Mouse (Mus musculus): ENCODE data around the gene Gzmk. TPM values are rescaled to one million over a fixed set of nuclear protein-coding genes. Genes with fewer than 3 reads are reported as not detected.
A peak's percentile ranks its signal among the peaks of the same experiment; 100 is the strongest.
"Not testable (repeated sequence)": the region's sequence is repeated elsewhere in the genome, so short reads cannot be mapped to it uniquely, and the experiment has no call there.

Gene Gzmk
- not detected in 2 replicates for total RNA-seq (2017)

- ATAC-seq (replicated peaks in 1 of 2; ENCODE audit: insufficient read depth in 1 of 2, low FRiP score in 2 of 2, low TSS enrichment in 1 of 2, low read depth in 1 of 2, poor library complexity in 2 of 2, severe bottlenecking in 2 of 2), result peak in 1 of 2 experiments; percentile 45; a peak in 1 of 4 replicates
Measured at GRCm38 (mm10) chr13:113225811-113226210, at the start of gene Gzmk. Gene Gzmk, minus strand, starts transcription at chr13:113225908.

DNA sequence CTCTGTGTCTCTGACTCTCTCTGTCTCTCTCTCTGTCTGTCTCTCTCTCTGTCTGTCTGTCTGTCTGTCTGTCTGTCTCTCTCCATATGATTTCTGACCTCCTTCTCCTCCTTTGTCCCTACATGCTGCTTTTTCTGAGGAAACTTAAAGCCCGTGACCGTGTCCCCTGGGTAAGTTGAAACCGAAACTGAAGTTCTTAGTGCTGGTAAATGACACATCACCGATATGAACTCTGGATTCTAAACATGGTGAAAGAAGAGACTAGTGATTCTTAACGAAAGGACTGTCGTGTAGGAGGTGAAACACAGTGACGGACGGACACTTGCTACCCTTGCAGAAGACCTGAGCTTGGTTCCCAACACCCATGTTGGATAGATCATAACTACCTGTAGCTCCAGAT lies 45.5 kb upstream of the Gzmk start:
- no peak for ATAC-seq (replicated peaks in 1 of 2; ENCODE audit: insufficient read depth in 1 of 2, low FRiP score in 2 of 2, low TSS enrichment in 1 of 2, low read depth in 1 of 2, poor library complexity in 2 of 2, severe bottlenecking in 2 of 2)

DNA sequence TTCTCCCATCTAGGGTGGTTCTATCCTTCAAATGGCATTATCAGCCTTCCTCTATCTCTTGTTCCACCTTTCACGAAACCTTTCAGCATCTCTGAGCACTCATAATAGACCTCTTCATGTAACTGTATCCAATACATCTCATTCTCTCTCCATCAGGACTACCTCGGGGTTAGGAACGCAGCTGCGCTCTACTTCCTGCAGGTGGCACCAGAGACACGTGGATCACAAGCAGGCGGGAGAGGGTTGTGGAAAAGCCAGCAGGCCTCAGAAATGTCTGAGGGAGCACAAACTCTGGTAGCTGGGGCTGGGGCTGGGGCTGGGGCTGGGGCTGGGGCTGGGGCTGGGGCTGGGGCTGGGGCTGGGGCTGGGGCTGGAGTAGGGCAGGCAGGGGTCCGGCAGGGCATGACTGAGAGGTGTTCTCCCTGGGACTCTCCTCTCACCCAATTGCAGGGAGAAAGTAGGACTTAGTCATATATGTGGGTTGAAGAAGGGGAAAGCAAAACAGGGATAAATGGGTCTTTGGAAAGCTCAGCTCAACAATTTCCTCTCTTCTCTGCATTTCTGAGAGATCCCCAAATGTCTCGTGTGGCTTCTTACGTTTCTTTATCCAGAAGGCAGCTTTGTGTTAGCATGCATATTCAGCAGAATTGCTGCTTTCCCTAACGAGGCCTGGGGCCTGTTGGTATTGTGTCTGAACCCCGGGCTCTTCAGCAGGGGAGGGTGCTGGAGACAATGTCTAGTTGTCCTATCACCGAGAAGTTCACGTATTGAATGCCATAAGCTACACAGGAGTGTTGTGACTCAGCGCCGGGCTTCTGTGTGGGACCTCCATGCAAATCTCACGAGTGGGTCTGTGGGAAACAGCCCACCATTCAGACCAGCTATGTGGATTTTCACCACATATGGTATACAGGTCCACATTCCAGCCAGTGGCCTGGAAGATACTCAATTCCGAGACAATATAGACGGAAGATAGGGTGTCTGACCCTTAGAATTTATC lies 44.4 kb upstream of the Gzmk start:
- peak; percentile 57 to 70 for ATAC-seq (replicated peaks in 1 of 2; ENCODE audit: insufficient read depth in 1 of 2, low FRiP score in 2 of 2, low TSS enrichment in 1 of 2, low read depth in 1 of 2, poor library complexity in 2 of 2, severe bottlenecking in 2 of 2)

GRCm38 (mm10) chr13:113267204-113267603 lies 41.5 kb upstream of the Gzmk start:
- ATAC-seq (replicated peaks in 1 of 2; ENCODE audit: insufficient read depth in 1 of 2, low FRiP score in 2 of 2, low TSS enrichment in 1 of 2, low read depth in 1 of 2, poor library complexity in 2 of 2, severe bottlenecking in 2 of 2), result peak; percentile 87 to 94

DNA sequence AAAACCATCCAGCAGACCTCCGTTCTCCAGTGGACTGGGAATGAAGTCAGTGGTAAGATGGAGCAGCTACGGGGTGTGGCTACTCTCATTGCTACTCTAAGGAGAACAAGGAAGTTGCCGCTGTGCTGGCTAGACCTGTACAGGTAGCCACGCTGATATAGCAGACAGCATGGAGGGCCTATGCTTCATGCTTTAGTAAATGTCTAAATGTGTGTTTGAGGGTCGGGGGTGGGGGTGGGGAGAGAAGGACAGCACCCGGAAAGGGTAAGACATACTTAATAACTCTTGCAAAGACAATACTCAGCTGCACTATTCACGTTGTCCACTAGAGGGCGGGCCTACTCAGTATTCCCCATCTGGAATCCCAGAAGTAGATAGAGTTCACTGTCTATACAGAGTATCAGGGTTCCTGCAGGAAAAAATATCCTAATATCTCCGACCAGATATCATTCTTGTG lies 40.8 kb upstream of the Gzmk start:
- ATAC-seq (replicated peaks in 1 of 2; ENCODE audit: insufficient read depth in 1 of 2, low FRiP score in 2 of 2, low TSS enrichment in 1 of 2, low read depth in 1 of 2, poor library complexity in 2 of 2, severe bottlenecking in 2 of 2), result no peak; a peak in 1 of 4 replicates

DNA sequence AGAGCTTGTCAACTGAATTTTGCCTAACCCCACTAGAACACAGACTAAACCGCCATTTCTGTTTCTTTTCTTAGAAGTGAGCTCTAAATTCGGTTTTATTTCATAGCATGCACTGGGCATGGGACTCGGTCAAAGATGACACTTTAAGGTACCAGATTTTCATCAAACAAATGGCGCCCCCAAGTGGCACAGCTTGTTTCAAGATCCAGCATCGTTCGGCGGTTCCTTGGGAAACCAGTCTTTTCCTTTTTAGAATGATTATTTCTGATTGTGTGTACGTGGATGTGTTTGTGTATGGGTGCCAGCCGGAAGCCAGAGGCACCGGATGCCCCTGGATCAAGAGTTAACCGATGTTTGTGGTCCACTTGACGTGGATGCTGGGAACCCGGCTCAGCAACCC lies 39.5 kb upstream of the Gzmk start:
- no peak for ATAC-seq (replicated peaks in 1 of 2; ENCODE audit: insufficient read depth in 1 of 2, low FRiP score in 2 of 2, low TSS enrichment in 1 of 2, low read depth in 1 of 2, poor library complexity in 2 of 2, severe bottlenecking in 2 of 2)

DNA sequence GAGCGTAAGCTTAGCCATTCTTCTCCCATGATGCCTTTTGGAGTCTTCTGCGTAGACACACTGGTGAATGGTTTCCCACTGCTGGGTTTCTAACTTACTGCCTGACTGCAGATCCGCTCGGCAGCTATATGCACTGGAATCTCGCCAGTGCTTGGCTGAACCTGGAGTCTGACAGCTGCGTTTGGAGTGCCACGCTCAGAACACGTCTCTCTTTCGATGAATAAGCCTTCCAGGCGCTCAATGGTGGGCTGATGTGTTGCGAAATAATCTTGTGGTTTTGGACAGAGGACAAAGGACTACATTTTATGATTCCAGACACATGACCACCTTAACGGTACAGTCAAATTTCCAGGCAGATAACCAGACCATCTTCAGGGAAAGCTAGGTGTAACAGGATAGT lies 37.1 kb upstream of the Gzmk start:
- no peak for ATAC-seq (replicated peaks in 1 of 2; ENCODE audit: insufficient read depth in 1 of 2, low FRiP score in 2 of 2, low TSS enrichment in 1 of 2, low read depth in 1 of 2, poor library complexity in 2 of 2, severe bottlenecking in 2 of 2)

GRCm38 (mm10) chr13:113259237-113259636 lies 33.5 kb upstream of the Gzmk start:
- no peak for ATAC-seq (replicated peaks in 1 of 2; ENCODE audit: insufficient read depth in 1 of 2, low FRiP score in 2 of 2, low TSS enrichment in 1 of 2, low read depth in 1 of 2, poor library complexity in 2 of 2, severe bottlenecking in 2 of 2)

DNA sequence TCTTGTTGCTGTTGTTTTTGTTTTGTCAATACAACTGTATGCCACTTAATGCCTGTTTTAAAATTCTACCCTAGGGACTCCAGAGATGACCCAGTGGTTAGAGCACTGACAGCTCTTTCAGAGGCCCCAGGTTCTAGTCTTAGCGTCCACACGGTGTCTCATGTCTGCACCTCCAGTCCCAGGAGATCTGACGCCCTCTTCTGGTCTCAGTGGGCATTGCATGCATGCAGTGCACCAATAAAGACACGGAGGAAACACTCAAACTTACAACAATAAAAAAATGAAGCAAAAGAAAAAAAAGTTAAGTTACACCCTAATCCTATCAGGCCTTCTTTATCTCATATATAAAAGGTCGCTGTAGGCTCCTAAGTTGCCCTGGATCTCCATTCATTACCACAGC lies 31.5 kb upstream of the Gzmk start:
- ATAC-seq (replicated peaks in 1 of 2; ENCODE audit: insufficient read depth in 1 of 2, low FRiP score in 2 of 2, low TSS enrichment in 1 of 2, low read depth in 1 of 2, poor library complexity in 2 of 2, severe bottlenecking in 2 of 2), result no peak

DNA sequence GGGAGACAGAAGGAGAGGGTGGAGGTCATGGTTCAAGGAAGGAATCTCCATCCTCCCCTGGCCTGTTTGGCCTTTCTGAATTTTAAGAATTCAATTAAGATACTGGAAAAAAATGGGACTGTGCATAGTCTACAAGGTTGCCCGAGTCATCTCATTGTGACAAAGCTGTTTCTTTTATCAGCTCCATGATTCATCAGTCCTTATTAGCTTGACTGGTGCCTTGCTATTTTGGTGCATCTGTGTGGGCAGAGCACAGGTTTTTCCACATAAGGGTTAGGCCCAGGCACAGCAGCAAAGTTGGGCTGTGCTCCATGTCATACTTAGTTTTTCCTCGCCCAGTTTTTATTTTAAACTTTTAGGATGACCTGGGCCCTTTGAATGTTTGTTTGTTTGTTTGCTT lies 31.1 kb upstream of the Gzmk start:
- no peak for ATAC-seq (replicated peaks in 1 of 2; ENCODE audit: insufficient read depth in 1 of 2, low FRiP score in 2 of 2, low TSS enrichment in 1 of 2, low read depth in 1 of 2, poor library complexity in 2 of 2, severe bottlenecking in 2 of 2)

DNA sequence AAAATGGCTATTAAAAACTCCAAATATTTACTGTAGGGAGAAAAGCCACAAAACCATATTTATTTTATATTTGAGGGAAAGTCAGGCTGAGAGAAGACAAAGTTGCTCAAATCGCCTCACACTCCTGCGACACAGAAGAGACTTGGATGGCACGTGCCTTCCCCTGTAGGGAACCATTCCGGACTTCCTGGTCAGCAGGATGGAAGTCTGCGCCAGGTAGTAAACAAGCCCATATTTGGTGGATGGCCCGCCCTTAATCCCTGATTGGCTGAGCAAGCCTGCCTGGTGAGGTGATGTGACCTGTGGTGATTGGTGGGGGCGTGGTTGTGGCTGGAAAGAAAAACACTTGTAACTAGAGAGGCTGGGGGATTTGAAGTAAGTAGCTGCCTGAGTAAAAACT lies 26.9 kb upstream of the Gzmk start:
- not testable (repeated sequence) for ATAC-seq (replicated peaks in 1 of 2; ENCODE audit: insufficient read depth in 1 of 2, low FRiP score in 2 of 2, low TSS enrichment in 1 of 2, low read depth in 1 of 2, poor library complexity in 2 of 2, severe bottlenecking in 2 of 2)

DNA sequence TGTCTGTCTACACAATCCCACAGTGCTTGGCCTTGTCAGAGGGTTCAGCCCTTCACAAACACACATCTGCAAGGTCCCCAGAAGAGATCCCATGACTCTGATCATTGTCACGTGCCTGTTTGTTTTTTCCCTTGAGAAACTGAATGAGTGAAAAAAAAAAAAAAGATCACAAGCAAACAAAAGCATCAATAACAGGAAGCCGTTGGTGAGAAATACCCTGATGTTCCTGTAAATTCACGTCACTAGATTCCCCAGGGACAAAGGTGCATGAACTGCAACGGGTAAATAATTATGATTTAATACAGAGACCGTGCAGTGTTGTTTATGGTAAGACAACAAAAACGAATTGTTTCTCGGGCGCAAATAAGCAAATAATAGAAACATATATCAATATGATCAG lies 19.3 kb upstream of the Gzmk start:
- no peak for ATAC-seq (replicated peaks in 1 of 2; ENCODE audit: insufficient read depth in 1 of 2, low FRiP score in 2 of 2, low TSS enrichment in 1 of 2, low read depth in 1 of 2, poor library complexity in 2 of 2, severe bottlenecking in 2 of 2)

DNA sequence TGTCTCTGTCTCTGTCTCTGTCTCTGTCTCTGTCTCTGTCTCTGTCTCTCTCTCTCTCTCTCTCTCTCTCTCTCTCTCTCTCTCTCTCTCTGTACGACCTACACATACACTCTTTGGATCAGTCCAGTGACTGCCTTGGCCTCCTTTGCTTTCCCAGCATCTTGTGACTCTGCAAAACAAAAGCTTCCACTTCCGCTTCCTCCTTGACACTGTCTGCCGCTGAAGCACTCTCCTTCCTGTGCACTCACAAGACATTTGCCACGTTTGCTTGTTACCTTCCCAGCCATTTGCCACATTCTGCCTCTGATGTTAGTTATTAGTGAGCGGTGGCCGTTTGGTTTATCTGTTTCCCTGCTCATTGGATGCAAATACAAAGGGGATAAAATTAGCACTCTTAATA lies 16.4 kb upstream of the Gzmk start:
- peak; percentile 53 to 74; a peak in 2 of 4 replicates for ATAC-seq (replicated peaks in 1 of 2; ENCODE audit: insufficient read depth in 1 of 2, low FRiP score in 2 of 2, low TSS enrichment in 1 of 2, low read depth in 1 of 2, poor library complexity in 2 of 2, severe bottlenecking in 2 of 2)

DNA sequence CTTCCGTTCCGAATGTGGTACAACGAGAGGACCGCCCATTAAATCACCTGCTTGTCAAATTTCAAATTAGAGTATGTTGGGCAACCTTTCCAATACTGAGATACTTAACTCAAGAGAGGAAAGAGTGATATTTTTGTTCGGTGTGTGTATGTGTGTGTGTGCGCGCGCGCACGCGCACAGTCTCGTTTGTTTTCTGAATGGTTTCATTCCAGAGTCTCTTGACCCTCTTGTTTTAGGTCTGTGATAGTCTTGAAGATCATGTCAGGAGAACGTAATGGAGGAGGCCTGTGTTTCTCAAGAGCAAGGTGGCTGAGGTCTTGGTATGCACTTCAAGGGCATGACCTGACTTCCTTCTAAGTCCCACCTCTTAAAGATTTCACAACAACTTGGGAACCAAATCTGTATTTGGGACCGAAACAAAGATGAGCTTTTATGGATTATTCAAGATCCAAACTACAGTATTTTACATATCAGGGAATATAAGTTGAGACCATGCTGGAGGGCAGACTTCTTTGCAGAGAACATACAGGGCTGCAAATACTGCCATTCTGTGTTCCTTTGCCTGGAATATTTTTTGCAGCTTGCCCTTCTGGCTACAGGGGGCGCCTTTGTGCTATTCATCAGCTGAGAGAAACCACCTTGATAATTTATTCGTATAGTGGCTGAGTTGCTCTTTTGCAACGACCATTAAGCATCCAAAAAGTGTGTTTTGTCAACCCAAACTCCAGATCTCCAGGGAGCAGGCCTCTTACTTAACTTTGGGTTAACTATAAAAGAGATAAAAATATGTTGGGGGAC lies 2.2 kb upstream of the Gzmk start:
- ATAC-seq (replicated peaks in 1 of 2; ENCODE audit: insufficient read depth in 1 of 2, low FRiP score in 2 of 2, low TSS enrichment in 1 of 2, low read depth in 1 of 2, poor library complexity in 2 of 2, severe bottlenecking in 2 of 2), result no peak

DNA sequence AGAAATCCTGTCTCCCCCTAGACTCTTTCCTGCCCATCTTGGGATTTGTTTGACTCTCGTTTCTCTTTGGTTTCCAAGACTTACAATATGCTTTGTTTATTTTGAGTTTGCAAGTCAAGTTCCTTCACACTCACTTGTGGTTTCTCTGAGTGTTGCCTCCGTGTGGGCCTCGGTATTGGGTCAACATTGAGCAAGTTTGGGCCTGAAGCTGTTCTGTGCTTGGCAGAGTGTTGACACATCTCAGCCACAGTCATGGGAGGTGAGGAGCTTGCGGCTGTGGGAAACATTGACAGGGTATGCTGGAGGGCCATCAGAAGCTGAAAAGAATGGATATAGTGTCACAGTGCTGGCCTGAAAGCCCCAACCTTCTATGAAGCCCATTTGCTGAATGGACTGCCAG lies 1.4 kb upstream of the Gzmk start:
- peak in 1 of 2 experiments; percentile 51; a peak in 1 of 4 replicates for ATAC-seq (replicated peaks in 1 of 2; ENCODE audit: insufficient read depth in 1 of 2, low FRiP score in 2 of 2, low TSS enrichment in 1 of 2, low read depth in 1 of 2, poor library complexity in 2 of 2, severe bottlenecking in 2 of 2)

DNA sequence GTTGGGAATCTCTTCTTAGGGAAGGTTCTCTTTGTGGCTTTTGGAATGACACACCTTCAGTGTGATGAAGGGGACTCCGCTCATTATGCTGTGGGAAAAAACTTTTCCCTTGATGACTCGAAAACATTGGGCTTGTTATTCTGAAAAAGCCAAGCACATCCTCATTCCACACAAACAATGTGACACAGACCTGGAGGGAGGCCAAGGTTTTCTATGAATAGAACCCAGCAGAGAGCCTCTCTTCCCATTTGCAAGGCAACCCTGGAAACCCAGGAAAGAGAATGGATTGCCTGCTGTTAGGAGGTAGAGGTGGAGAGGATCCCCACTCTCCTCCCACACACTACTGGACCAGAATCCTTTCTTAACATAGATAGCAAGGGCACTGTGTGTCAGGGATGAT lies 1.6 kb downstream of the Gzmk start:
- no peak for ATAC-seq (replicated peaks in 1 of 2; ENCODE audit: insufficient read depth in 1 of 2, low FRiP score in 2 of 2, low TSS enrichment in 1 of 2, low read depth in 1 of 2, poor library complexity in 2 of 2, severe bottlenecking in 2 of 2)

- ATAC-seq (replicated peaks in 1 of 2; ENCODE audit: insufficient read depth in 1 of 2, low FRiP score in 2 of 2, low TSS enrichment in 1 of 2, low read depth in 1 of 2, poor library complexity in 2 of 2, severe bottlenecking in 2 of 2), result no peak
Measured at GRCm38 (mm10) chr13:113221851-113222250, 3.9 kb downstream of the Gzmk start.

DNA sequence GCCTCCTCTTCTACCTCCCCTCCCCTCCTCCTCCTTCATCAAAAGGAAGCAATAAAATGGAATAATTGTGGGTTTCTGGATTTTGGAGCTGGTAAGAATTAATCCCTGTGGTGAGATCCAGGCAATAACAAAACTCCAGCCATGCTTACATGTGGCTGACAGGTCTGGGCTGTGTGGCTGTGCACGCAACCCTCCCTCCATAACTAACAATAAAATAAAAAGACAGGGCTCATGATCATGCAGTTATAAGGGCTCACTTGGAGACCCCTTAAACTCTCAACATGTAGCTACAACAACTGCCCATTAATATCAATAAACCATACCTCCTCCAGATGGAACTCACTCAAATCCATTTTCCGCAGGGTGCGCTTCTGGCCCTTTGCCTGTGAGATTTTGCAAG lies 11.8 kb downstream of the Gzmk start:
- ATAC-seq (replicated peaks in 1 of 2; ENCODE audit: insufficient read depth in 1 of 2, low FRiP score in 2 of 2, low TSS enrichment in 1 of 2, low read depth in 1 of 2, poor library complexity in 2 of 2, severe bottlenecking in 2 of 2), result no peak

All from hematopoietic stem cell, adult 5-6 weeks (primary cell).